Mouse (Mus musculus) forebrain, embryonic 13.5 days (tissue): ENCODE results near the gene Cd7. TPM values are rescaled to one million over a fixed set of nuclear protein-coding genes. Genes with fewer than 3 reads are reported as not detected.
"Not testable (repeated sequence)": the region's sequence is repeated elsewhere in the genome, so short reads cannot be mapped to it uniquely, and the experiment has no call there.

Experiments
- ATAC-seq: fragments of 200-750 bp; cut with Nextera tagmentation; 2 replicates; pipeline ENCODE4 v1.8.0; 2017
- H3K27ac ChIP-seq: fragments of 300-500 bp; sonication (generic); 2 replicates; pipeline ENCODE4 v1.5.1; 2015; ENCODE audit warnings: inconsistent platforms, mild to moderate bottlenecking, moderate library complexity
- H3K27me3 ChIP-seq: fragments of 300-500 bp; sonication (generic); 2 replicates; pipeline ENCODE4 v1.6.1; 2015; ENCODE audit warnings: mild to moderate bottlenecking, inconsistent platforms
- H3K36me3 ChIP-seq: fragments of 300-500 bp; sonication (generic); 2 replicates; pipeline ENCODE4 v1.6.1; 2015; ENCODE audit warnings: mild to moderate bottlenecking, inconsistent platforms; ENCODE audit not compliant: poor library complexity, severe bottlenecking
- H3K4me1 ChIP-seq: fragments of 300-500 bp; sonication (generic); 2 replicates; pipeline ENCODE4 v1.6.1; 2015; ENCODE audit warnings: inconsistent platforms
- H3K4me2 ChIP-seq: fragments of 300-500 bp; sonication (generic); 2 replicates; pipeline ENCODE4 v1.6.1; 2015; ENCODE audit warnings: inconsistent platforms, mild to moderate bottlenecking, moderate library complexity
- H3K4me3 ChIP-seq: fragments of 300-500 bp; sonication (generic); 2 replicates; pipeline ENCODE4 v1.5.1; 2015; ENCODE audit warnings: mild to moderate bottlenecking, inconsistent platforms
- H3K9ac ChIP-seq: fragments of 300-500 bp; sonication (generic); 2 replicates; pipeline ENCODE4 v1.6.1; 2015; ENCODE audit warnings: mild to moderate bottlenecking, inconsistent platforms
- H3K9me3 ChIP-seq: fragments of 300-500 bp; sonication (generic); replicated peaks from 2 replicates; pipeline ENCODE4 v1.6.1; 2016; ENCODE audit warnings: inconsistent platforms
- WGBS: fragments of 180-500 bp; shearing (Covaris S2); methylation state at CpG from one replicate; pipeline ENCODE4 v1.1.7; 2015; 5-methylcytosine and 5-hydroxymethylcytosine counted together
- polyA plus RNA-seq: library from polyadenylated mRNA; unstranded; fragments of >200 nt; fragmentation: Nextera tagmentation; extraction: Ambion mirVana; gene quantifications from 2 replicates; pipeline ENCODE4 v1.2.1, GENCODE M21; 2015

Cd7 gene
- polyA plus RNA-seq, 1 experiment from 2014 or later, result not detected

GRCm38 (mm10) chr11:121061615-121062014 is 22.4 kb upstream of the Cd7 start:
- Histone ChIP-seq H3K27me3 (no peaks in the 10 kb centered on the region), H3K9ac (no peak overlapping the region), H3K4me1 (no peaks in the 10 kb centered on the region), H3K4me2 (no peak overlapping the region), H3K36me3 (no peaks in the 10 kb centered on the region), H3K27ac (no peak overlapping the region), H3K9me3 (no peaks in the 10 kb centered on the region), H3K4me3 (no peak overlapping the region)
- no peak for ATAC-seq
- WGBS, result 78% methylated on average over 8 of the region's 8 CpGs

- not testable (repeated sequence) for H3K9me3 ChIP-seq, ATAC-seq, H3K9ac ChIP-seq, H3K4me3 ChIP-seq, H3K4me1 ChIP-seq, H3K27me3 ChIP-seq, H3K27ac ChIP-seq, H3K4me2 ChIP-seq, H3K36me3 ChIP-seq
- WGBS, result 92% methylated on average over 6 of the region's 6 CpGs
These were observed 21.3 kb upstream of the Cd7 start for GRCm38 (mm10) chr11:121060401-121061067.

- 92% methylated on average over 4 of the region's 4 CpGs for WGBS
- no peaks in the 10 kb centered on the region for H3K9me3 ChIP-seq
These were observed 20.3 kb upstream of the Cd7 start for GRCm38 (mm10) chr11:121059471-121059870.

GRCm38 (mm10) chr11:121058956-121059355 is 19.7 kb upstream of the Cd7 start:
- ATAC-seq, result no peak
- H3K9ac ChIP-seq, result no peak overlapping the region
- no peaks in the 10 kb centered on the region for H3K36me3 ChIP-seq
- H3K27ac ChIP-seq, result no peak overlapping the region
- no peaks in the 10 kb centered on the region for H3K9me3 ChIP-seq
- no peak overlapping the region for H3K4me2 ChIP-seq
- no peaks in the 10 kb centered on the region for H3K4me1 ChIP-seq
- H3K4me3 ChIP-seq, result no peak overlapping the region
- WGBS, result 88% methylated on average over 4 of the region's 4 CpGs
- no peaks in the 10 kb centered on the region for H3K27me3 ChIP-seq

More at GRCm38 (mm10) chr11:121059471-121059870, 20.3 kb upstream of the Cd7 start:
- ATAC-seq, result no peak
- H3K27ac ChIP-seq, result no peak overlapping the region
- H3K4me3 ChIP-seq, result no peak overlapping the region
- H3K27me3 ChIP-seq, result no peaks in the 10 kb centered on the region
- H3K36me3 ChIP-seq, result no peaks in the 10 kb centered on the region
- H3K4me1 ChIP-seq, result no peaks in the 10 kb centered on the region
- no peak overlapping the region for H3K4me2 ChIP-seq
- no peak overlapping the region for H3K9ac ChIP-seq

- no peak overlapping the region for H3K4me3 ChIP-seq
- H3K4me2 ChIP-seq, result no peak overlapping the region
- 89% methylated on average over 5 of the region's 5 CpGs for WGBS
- H3K27ac ChIP-seq, result no peak overlapping the region
- H3K27me3 ChIP-seq, result no peaks in the 10 kb centered on the region
- H3K36me3 ChIP-seq, result no peaks in the 10 kb centered on the region
- H3K4me1 ChIP-seq, result no peaks in the 10 kb centered on the region
- no peaks in the 10 kb centered on the region for H3K9me3 ChIP-seq
- no peak for ATAC-seq
- no peak overlapping the region for H3K9ac ChIP-seq
These were observed 18.9 kb upstream of the Cd7 start for GRCm38 (mm10) chr11:121058122-121058521.

GRCm38 (mm10) chr11:121056536-121057236 is 17.5 kb upstream of the Cd7 start:
- H3K27me3 ChIP-seq, result no peaks in the 10 kb centered on the region
- no peak overlapping the region for H3K4me3 ChIP-seq
- H3K4me1 ChIP-seq, result no peaks in the 10 kb centered on the region
- ATAC-seq, result no peak
- no peaks in the 10 kb centered on the region for H3K9me3 ChIP-seq
- 75% methylated on average over 7 of the region's 7 CpGs for WGBS
- H3K27ac ChIP-seq, result no peak overlapping the region
- no peak overlapping the region for H3K4me2 ChIP-seq
- H3K36me3 ChIP-seq, result no peaks in the 10 kb centered on the region
- H3K9ac ChIP-seq, result no peak overlapping the region

GRCm38 (mm10) chr11:121053536-121053935 is 14.3 kb upstream of the Cd7 start:
- Histone ChIP-seq H3K4me3 (no peak overlapping the region), H3K27me3 (no peaks in the 10 kb centered on the region), H3K4me2 (no peak overlapping the region), H3K4me1 (no peaks in the 10 kb centered on the region), H3K9me3 (no peaks in the 10 kb centered on the region), H3K36me3 (no peaks in the 10 kb centered on the region), H3K9ac (no peak overlapping the region), H3K27ac (no peak overlapping the region)
- no peak for ATAC-seq
- WGBS, result 17% methylated on average over 8 of the region's 8 CpGs

GRCm38 (mm10) chr11:121052387-121052786 is 13.2 kb upstream of the Cd7 start:
- no peak overlapping the region for H3K4me3 ChIP-seq
- ATAC-seq, result no peak
- no peaks in the 10 kb centered on the region for H3K36me3 ChIP-seq
- H3K27me3 ChIP-seq, result no peaks in the 10 kb centered on the region
- H3K4me2 ChIP-seq, result no peak overlapping the region
- no peaks in the 10 kb centered on the region for H3K9me3 ChIP-seq
- H3K9ac ChIP-seq, result no peak overlapping the region
- 68% methylated on average over 4 of the region's 4 CpGs for WGBS
- no peak overlapping the region for H3K27ac ChIP-seq
- H3K4me1 ChIP-seq, result no peaks in the 10 kb centered on the region

- no peak overlapping the region for H3K27ac ChIP-seq
- H3K4me2 ChIP-seq, result no peak overlapping the region
- H3K9ac ChIP-seq, result no peak overlapping the region
- H3K9me3 ChIP-seq, result no peaks in the 10 kb centered on the region
- no peaks in the 10 kb centered on the region for H3K4me1 ChIP-seq
- H3K27me3 ChIP-seq, result no peaks in the 10 kb centered on the region
- no peak for ATAC-seq
- H3K4me3 ChIP-seq, result no peak overlapping the region
- WGBS, result 71% methylated on average over 1 of the region's 1 CpGs
- no peaks in the 10 kb centered on the region for H3K36me3 ChIP-seq
These were observed 12.6 kb upstream of the Cd7 start for GRCm38 (mm10) chr11:121051793-121052192.

- no peak overlapping the region for H3K27ac ChIP-seq
- H3K4me1 ChIP-seq, result no peaks in the 10 kb centered on the region
- H3K27me3 ChIP-seq, result no peaks in the 10 kb centered on the region
- H3K9me3 ChIP-seq, result no peaks in the 10 kb centered on the region
- H3K4me2 ChIP-seq, result no peak overlapping the region
- no peaks in the 10 kb centered on the region for H3K36me3 ChIP-seq
- no peak for ATAC-seq
- WGBS, result 85% methylated on average over 1 of the region's 1 CpGs
- no peak overlapping the region for H3K9ac ChIP-seq
- H3K4me3 ChIP-seq, result no peak overlapping the region
These were observed 10.6 kb upstream of the Cd7 start for GRCm38 (mm10) chr11:121049840-121050239.

GRCm38 (mm10) chr11:121047826-121048399 is 8.7 kb upstream of the Cd7 start:
- H3K4me3 ChIP-seq, result no peak overlapping the region
- no peak overlapping the region for H3K9ac ChIP-seq
- 78% methylated on average over 2 of the region's 2 CpGs for WGBS
- H3K36me3 ChIP-seq, result no peaks in the 10 kb centered on the region
- H3K27me3 ChIP-seq, result no peaks in the 10 kb centered on the region
- H3K27ac ChIP-seq, result no peak overlapping the region
- no peak overlapping the region for H3K4me2 ChIP-seq
- ATAC-seq, result no peak
- no peaks in the 10 kb centered on the region for H3K4me1 ChIP-seq
- no peaks in the 10 kb centered on the region for H3K9me3 ChIP-seq

- H3K9me3 ChIP-seq, result no peaks in the 10 kb centered on the region
- H3K4me3 ChIP-seq, result no peak overlapping the region
- no peak for ATAC-seq
- no peaks in the 10 kb centered on the region for H3K4me1 ChIP-seq
- H3K4me2 ChIP-seq, result no peak overlapping the region
- H3K36me3 ChIP-seq, result no peaks in the 10 kb centered on the region
- H3K9ac ChIP-seq, result no peak overlapping the region
- 0 out of 2 replicates have a peak, but pooled peaks cover 5% of the 10 kb centered on the region for H3K27me3 ChIP-seq
- H3K27ac ChIP-seq, result no peak overlapping the region
- WGBS, result 54% methylated on average over 1 of the region's 1 CpGs
These were observed 6.1 kb upstream of the Cd7 start for GRCm38 (mm10) chr11:121045286-121045685.
